Mouse (Mus musculus): ENCODE data around the gene Wdtc1. TPM values are rescaled to one million over a fixed set of nuclear protein-coding genes. Genes with fewer than 3 reads are reported as not detected.
A peak's percentile ranks its signal among the peaks of the same experiment; 100 is the strongest.

Gene Wdtc1
- polyA plus RNA-seq (2016; fragmentation: Nextera tagmentation; extraction: Ambion mirVana): 13.4 and 14.2 TPM in 2 replicates

GRCm38 (mm10) chr4:133353367-133354365 is at the start of gene Wdtc1:
Gene Wdtc1 (minus strand): TSS chr4:133353481.
- H3K4me1 ChIP-seq: no peaks in the 10 kb centered on the region
- H3K27ac ChIP-seq: no peak within 1 kb of the TSS
- no peaks in the 10 kb centered on the region for H3K27me3 ChIP-seq (ENCODE audit: insufficient read depth, poor library complexity, severe bottlenecking)
- DNase-seq (ENCODE audit: low spot score): no peak
- H3K4me3 ChIP-seq: no peak within 1 kb of the TSS
- no peaks in the 10 kb centered on the region for H3K9me3 ChIP-seq
- WGBS: 82% methylated on average over 23 of the region's 23 CpGs
- H3K36me3 ChIP-seq: no peaks in the 10 kb centered on the region

DNA sequence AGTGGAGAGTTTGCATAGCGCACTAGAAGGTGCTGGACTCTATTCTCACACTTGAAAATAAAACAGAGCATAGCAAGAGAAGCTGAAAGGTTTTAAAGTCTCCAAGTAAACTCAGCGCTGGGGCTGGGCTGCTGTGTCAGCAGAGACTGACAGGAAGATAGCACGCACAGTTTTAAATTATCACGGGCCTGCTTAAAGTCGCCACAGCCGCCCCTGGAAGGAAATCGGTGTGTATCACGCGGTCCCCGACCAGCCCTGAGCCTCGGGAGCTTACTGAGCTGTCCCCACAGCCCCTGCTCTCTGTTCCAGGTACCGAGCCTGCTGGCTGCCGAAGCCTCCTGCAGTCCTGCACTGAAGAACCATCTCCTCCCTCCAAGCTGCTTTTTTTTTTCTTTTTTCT is 48.7 kb upstream of the Wdtc1 start:
- Histone ChIP-seq H3K9me3 (no peaks in the 10 kb centered on the region), H3K27ac (peak overlapping the region; percentile 52; the same call in 1 of the 2 replicates), H3K4me1 (peaks cover 70% of the 10 kb centered on the region), H3K4me3 (no peak overlapping the region), H3K36me3 (0 out of 2 replicates have a peak, but pooled peaks cover 2% of the 10 kb centered on the region), H3K27me3 (ENCODE audit: insufficient read depth, poor library complexity, severe bottlenecking) (no peaks in the 10 kb centered on the region)
- DNase-seq (ENCODE audit: low spot score): no peak
- 38% methylated on average over 13 of the region's 13 CpGs for WGBS

DNA sequence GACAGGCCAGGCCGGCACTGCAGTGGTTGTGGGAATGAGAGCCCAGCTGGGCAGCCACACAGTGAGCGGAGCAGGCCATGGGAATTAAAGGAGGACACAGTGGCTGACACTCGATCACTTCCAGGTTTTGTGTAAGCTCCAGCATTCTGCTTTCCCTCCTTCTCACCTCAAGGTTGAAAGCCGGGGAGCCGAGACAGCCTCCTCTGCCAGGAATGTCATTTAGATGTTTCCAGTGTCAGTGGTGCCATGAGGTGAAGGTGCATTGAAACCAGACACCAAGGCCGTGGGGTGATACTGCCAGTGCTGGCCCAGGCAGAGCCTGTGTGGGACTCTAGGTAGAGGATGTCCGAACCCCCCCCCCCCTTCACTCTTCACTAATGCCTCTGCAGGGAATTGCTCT is 46.8 kb upstream of the Wdtc1 start:
- no peaks in the 10 kb centered on the region for H3K27me3 ChIP-seq (ENCODE audit: insufficient read depth, poor library complexity, severe bottlenecking)
- no peaks in the 10 kb centered on the region for H3K36me3 ChIP-seq
- no peak for DNase-seq (ENCODE audit: low spot score)
- peaks cover 73% of the 10 kb centered on the region for H3K4me1 ChIP-seq
- 43% methylated on average over 7 of the region's 7 CpGs for WGBS
- no peak overlapping the region for H3K4me3 ChIP-seq
- peak overlapping the region; percentile 72; the same call in 1 of the 2 replicates for H3K27ac ChIP-seq
- H3K9me3 ChIP-seq: no peaks in the 10 kb centered on the region

DNA sequence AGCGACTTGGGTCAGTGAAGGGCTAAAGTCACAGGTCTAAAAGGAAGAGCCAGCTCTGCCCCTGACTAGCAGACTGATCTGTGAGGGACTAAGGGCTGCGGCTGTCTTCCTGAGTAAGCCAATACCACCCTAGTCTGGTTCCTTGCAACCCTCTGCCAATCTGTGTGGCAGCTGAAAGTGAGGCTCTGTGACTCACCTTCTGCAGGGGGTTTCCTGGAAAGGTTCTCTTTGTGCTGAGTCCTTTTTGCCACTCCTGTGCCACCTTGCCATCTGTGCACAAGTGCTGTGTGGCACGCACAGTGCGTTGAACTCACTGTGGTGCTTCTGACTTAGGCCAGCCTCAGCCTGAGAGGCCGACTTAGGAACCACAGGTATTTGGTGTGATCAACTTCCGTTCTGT is 46.2 kb upstream of the Wdtc1 start:
- Histone ChIP-seq H3K4me1 (peaks cover 79% of the 10 kb centered on the region), H3K36me3 (no peaks in the 10 kb centered on the region), H3K9me3 (no peaks in the 10 kb centered on the region), H3K4me3 (no peak overlapping the region), H3K27ac (peak overlapping the region; percentile 72), H3K27me3 (ENCODE audit: insufficient read depth, poor library complexity, severe bottlenecking) (no peaks in the 10 kb centered on the region)
- 80% methylated on average over 6 of the region's 6 CpGs for WGBS
- DNase-seq (ENCODE audit: low spot score): no peak

GRCm38 (mm10) chr4:133398619-133399018 is 45.3 kb upstream of the Wdtc1 start:
- H3K27me3 ChIP-seq (ENCODE audit: insufficient read depth, poor library complexity, severe bottlenecking): no peaks in the 10 kb centered on the region
- WGBS: 73% methylated on average over 5 of the region's 5 CpGs
- no peak for DNase-seq (ENCODE audit: low spot score)
- no peak overlapping the region for H3K4me3 ChIP-seq
- H3K27ac ChIP-seq: peak overlapping the region; percentile 72
- H3K36me3 ChIP-seq: no peaks in the 10 kb centered on the region
- peaks cover 83% of the 10 kb centered on the region for H3K4me1 ChIP-seq
- no peaks in the 10 kb centered on the region for H3K9me3 ChIP-seq

DNA sequence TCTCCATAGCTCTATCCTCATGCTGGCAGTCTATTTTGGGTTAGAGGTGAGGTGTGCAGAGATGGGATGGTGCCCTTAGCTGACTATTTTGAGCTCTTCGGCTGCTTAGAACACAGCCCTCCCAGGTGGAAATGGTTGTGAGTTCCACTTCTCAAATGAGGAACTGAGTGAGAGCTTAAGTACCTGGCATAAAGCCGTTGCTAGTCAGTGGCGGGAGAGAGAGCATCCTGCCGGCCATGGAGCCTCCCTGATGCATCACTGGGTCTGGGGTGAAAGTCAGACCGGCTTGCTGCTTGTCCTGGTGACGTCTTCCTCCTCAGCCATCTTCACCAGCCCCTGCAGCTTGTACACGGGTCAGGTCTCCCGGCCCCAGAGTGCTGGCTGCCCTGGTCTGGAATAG is 44.7 kb upstream of the Wdtc1 start:
- Histone ChIP-seq H3K9me3 (no peaks in the 10 kb centered on the region), H3K4me3 (no peak overlapping the region), H3K27me3 (ENCODE audit: insufficient read depth, poor library complexity, severe bottlenecking) (no peaks in the 10 kb centered on the region), H3K27ac (peak overlapping the region; percentile 72), H3K36me3 (no peaks in the 10 kb centered on the region), H3K4me1 (peaks cover 83% of the 10 kb centered on the region)
- no peak for DNase-seq (ENCODE audit: low spot score)
- 65% methylated on average over 8 of the region's 8 CpGs for WGBS

- H3K27me3 ChIP-seq (ENCODE audit: insufficient read depth, poor library complexity, severe bottlenecking): no peaks in the 10 kb centered on the region
- peaks cover 78% of the 10 kb centered on the region for H3K4me1 ChIP-seq
- H3K27ac ChIP-seq: peak overlapping the region; percentile 72; the same call in 1 of the 2 replicates
- 43% methylated on average over 5 of the region's 5 CpGs for WGBS
- no peak for DNase-seq (ENCODE audit: low spot score)
- no peaks in the 10 kb centered on the region for H3K9me3 ChIP-seq
- H3K4me3 ChIP-seq: no peak overlapping the region
- H3K36me3 ChIP-seq: no peaks in the 10 kb centered on the region
Measured at GRCm38 (mm10) chr4:133397299-133397698, 44.0 kb upstream of the Wdtc1 start.

DNA sequence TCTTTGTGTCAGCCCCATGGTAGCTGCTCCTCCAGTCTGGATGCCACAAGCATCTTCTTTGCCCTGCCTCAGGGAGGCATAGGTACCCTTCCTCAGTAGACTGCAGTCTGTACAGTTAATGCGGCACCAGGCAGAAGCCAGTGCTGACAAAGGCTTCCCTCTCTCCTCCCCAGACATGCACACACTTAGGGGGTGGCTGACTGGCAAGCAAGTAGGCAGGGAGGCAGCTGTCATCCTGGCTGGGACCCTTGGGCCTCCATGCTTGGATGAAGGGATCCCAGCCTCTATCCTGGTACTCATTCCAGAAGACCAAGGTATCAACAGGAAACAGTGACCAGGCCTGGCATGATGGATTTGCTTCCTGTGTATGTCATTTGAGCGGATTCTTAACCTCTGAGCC is 42.8 kb upstream of the Wdtc1 start:
- 53% methylated on average over 2 of the region's 2 CpGs for WGBS
- no peaks in the 10 kb centered on the region for H3K36me3 ChIP-seq
- H3K4me3 ChIP-seq: no peak overlapping the region
- peaks cover 79% of the 10 kb centered on the region for H3K4me1 ChIP-seq
- DNase-seq (ENCODE audit: low spot score): no peak
- no peaks in the 10 kb centered on the region for H3K27me3 ChIP-seq (ENCODE audit: insufficient read depth, poor library complexity, severe bottlenecking)
- peak overlapping the region; percentile 75 for H3K27ac ChIP-seq
- H3K9me3 ChIP-seq: no peaks in the 10 kb centered on the region

- Histone ChIP-seq H3K36me3 (no peaks in the 10 kb centered on the region), H3K27ac (peak overlapping the region; percentile 75), H3K9me3 (no peaks in the 10 kb centered on the region), H3K4me3 (no peak overlapping the region), H3K4me1 (peaks cover 79% of the 10 kb centered on the region), H3K27me3 (ENCODE audit: insufficient read depth, poor library complexity, severe bottlenecking) (no peaks in the 10 kb centered on the region)
- 70% methylated on average over 4 of the region's 4 CpGs for WGBS
- DNase-seq (ENCODE audit: low spot score): no peak
Measured at GRCm38 (mm10) chr4:133394981-133395573, 41.8 kb upstream of the Wdtc1 start.

GRCm38 (mm10) chr4:133391185-133392040 is 38.1 kb upstream of the Wdtc1 start:
- H3K4me1 ChIP-seq: peaks cover 56% of the 10 kb centered on the region
- H3K4me3 ChIP-seq: no peak overlapping the region
- WGBS: 77% methylated on average over 18 of the region's 18 CpGs
- no peaks in the 10 kb centered on the region for H3K36me3 ChIP-seq
- H3K27ac ChIP-seq: 0 out of 2 replicates have a peak overlapping the region, but pooled peaks have one; percentile 17
- no peaks in the 10 kb centered on the region for H3K27me3 ChIP-seq (ENCODE audit: insufficient read depth, poor library complexity, severe bottlenecking)
- DNase-seq (ENCODE audit: low spot score): no peak
- no peaks in the 10 kb centered on the region for H3K9me3 ChIP-seq

DNA sequence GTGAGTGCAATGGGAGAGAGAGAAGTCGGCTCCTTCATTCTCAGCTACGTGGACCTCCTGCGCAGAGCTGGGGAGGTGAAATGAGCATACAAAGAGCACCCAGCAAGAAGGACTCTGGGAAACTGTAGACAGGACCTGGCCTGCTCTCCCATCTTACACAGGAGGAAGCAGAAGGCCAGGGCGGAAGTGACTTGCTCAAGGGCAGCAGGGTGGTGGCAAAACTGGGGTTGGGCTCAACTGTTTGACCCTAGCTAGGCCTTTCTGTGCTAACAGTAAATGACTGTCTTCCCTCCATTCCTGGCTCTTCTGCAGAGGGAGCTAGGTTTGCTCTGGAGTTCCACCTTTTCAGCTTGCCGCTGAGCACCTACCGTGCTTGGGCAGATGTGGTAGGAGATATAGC is 37.3 kb upstream of the Wdtc1 start:
- Histone ChIP-seq H3K4me1 (peaks cover 54% of the 10 kb centered on the region), H3K4me3 (no peak overlapping the region), H3K27ac (peak overlapping the region; percentile 69; the same call in 1 of the 2 replicates), H3K27me3 (ENCODE audit: insufficient read depth, poor library complexity, severe bottlenecking) (no peaks in the 10 kb centered on the region), H3K9me3 (no peaks in the 10 kb centered on the region), H3K36me3 (no peaks in the 10 kb centered on the region)
- WGBS: 85% methylated on average over 6 of the region's 6 CpGs
- no peak for DNase-seq (ENCODE audit: low spot score)

DNA sequence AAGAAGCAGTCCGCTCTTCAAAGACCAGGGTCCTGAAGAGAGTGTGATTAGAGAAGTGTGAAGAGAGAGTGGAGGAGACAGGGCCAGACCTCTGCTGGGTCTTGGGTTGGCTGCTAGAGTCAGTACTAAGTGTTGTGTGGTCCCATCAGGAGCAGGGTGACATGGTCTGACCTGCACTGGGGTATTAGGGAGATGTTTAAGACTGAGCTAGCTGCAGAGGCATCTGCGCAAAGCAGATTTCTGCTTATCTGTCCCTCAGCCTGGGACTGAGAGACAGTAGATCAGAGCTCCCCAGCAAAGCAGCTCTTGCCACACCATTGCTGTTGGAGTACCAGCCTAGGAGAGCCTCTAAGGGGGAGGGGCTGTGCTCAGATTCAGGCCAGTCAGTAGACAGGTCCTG is 36.8 kb upstream of the Wdtc1 start:
- no peak for DNase-seq (ENCODE audit: low spot score)
- H3K27ac ChIP-seq: peak overlapping the region; percentile 69
- H3K9me3 ChIP-seq: no peaks in the 10 kb centered on the region
- peaks cover 53% of the 10 kb centered on the region for H3K4me1 ChIP-seq
- WGBS: 46% methylated on average over 2 of the region's 2 CpGs
- no peaks in the 10 kb centered on the region for H3K27me3 ChIP-seq (ENCODE audit: insufficient read depth, poor library complexity, severe bottlenecking)
- peaks cover under 1% of the 10 kb centered on the region; the same call in 1 of the 2 replicates for H3K36me3 ChIP-seq
- no peak overlapping the region for H3K4me3 ChIP-seq

All from heart, embryonic 10.5 days (tissue).